Mouse (Mus musculus) spleen, postnatal 10 days (tissue): ENCODE data around the gene Gm2075.
"Not testable (repeated sequence)": the region's sequence is repeated elsewhere in the genome, so short reads cannot be mapped to it uniquely, and the experiment has no call there.

ENCODE experiments used
- DNase-seq, 2 experiments: peaks; one replicate each; pipeline ENCODE4 v3.0.0; 2021 to 2022; ENCODE audit warnings: low spot score in 2 of 2

Gene Gm2075

GRCm38 (mm10) chr12:88011548-88011947 lies at the start of gene Gm2075:
TSS of gene Gm2075 (plus strand) at chr12:88011848.
- not testable (repeated sequence) for DNase-seq

GRCm38 (mm10) chr12:87984000-87984399 lies 27.6 kb upstream of the Gm2075 start:
- DNase-seq, result not testable (repeated sequence)

- DNase-seq, result not testable (repeated sequence)
These were observed 7.5 kb upstream of the Gm2075 start for GRCm38 (mm10) chr12:88004118-88004517.

- not testable (repeated sequence) for DNase-seq
These were observed 7.0 kb downstream of the Gm2075 start, which contains the start of gene Gm6803 for GRCm38 (mm10) chr12:88018671-88019070. TSS of gene Gm6803 (minus strand) at chr12:88018771.

GRCm38 (mm10) chr12:88026704-88027103 lies 15.1 kb downstream of the Gm2075 start, which contains the start of gene Gm2056:
TSS of gene Gm2056 (plus strand) at chr12:88027004.
- DNase-seq, result not testable (repeated sequence)

- DNase-seq, result not testable (repeated sequence)
These were observed 20.6 kb downstream of the Gm2075 start for GRCm38 (mm10) chr12:88032250-88032649.

GRCm38 (mm10) chr12:88039062-88039461 lies 27.4 kb downstream of the Gm2075 start:
- DNase-seq, result not testable (repeated sequence)

GRCm38 (mm10) chr12:88039703-88040102 lies 28.1 kb downstream of the Gm2075 start:
- not testable (repeated sequence) for DNase-seq

GRCm38 (mm10) chr12:88045226-88045625 lies 33.6 kb downstream of the Gm2075 start:
- DNase-seq, result not testable (repeated sequence)
